Mouse (Mus musculus): Measurements from ENCODE around the gene Irf5. TPM values are rescaled to one million over a fixed set of nuclear protein-coding genes. Genes with fewer than 3 reads are reported as not detected.

The Irf5 gene
- polyA plus RNA-seq, 1 experiment from 2014 or later: 5.2 TPM

- ATAC-seq (ENCODE audit: low read depth) (no peak), DNase-seq (ENCODE audit: low spot score) (no peak)
- Histone ChIP-seq H3K4me3 (ENCODE audit: low read depth, low read length) (no peak overlapping the region), H3K36me3 (ENCODE audit: control insufficient read depth, insufficient read depth, low read length) (peaks cover 16% of the 10 kb centered on the region), H3K27ac (replicated peaks; ENCODE audit: low read depth, low read length) (no peak overlapping the region), H3K9ac (ENCODE audit: low read depth, low read length) (no peak overlapping the region), H3K4me2 (ENCODE audit: low read depth, low read length) (no peak overlapping the region), H3K27me3 (replicated peaks; ENCODE audit: control insufficient read depth, insufficient read depth, low read length) (peaks cover 19% of the 10 kb centered on the region), H3K9me3 (ENCODE audit: control insufficient read depth, low read length) (no peaks in the 10 kb centered on the region), H3K4me1 (ENCODE audit: control insufficient read depth, insufficient read depth, low read length) (no peaks in the 10 kb centered on the region)
- WGBS: 88% methylated on average over 6 of the region's 6 CpGs
Observed at GRCm38 (mm10) chr6:29500810-29501209, 25.6 kb upstream of the Irf5 start.

GRCm38 (mm10) chr6:29501599-29501998 is 24.8 kb upstream of the Irf5 start:
- peaks cover 11% of the 10 kb centered on the region for H3K27me3 ChIP-seq (replicated peaks; ENCODE audit: control insufficient read depth, insufficient read depth, low read length)
- H3K27ac ChIP-seq (replicated peaks; ENCODE audit: low read depth, low read length): no peak overlapping the region
- ATAC-seq (ENCODE audit: low read depth) (no peak), DNase-seq (ENCODE audit: low spot score) (no peak)
- H3K4me2 ChIP-seq (ENCODE audit: low read depth, low read length): no peak overlapping the region
- WGBS: 86% methylated on average over 1 of the region's 1 CpGs
- peaks cover under 1% of the 10 kb centered on the region; the same call in 1 of the 2 replicates for H3K4me1 ChIP-seq (ENCODE audit: control insufficient read depth, insufficient read depth, low read length)
- peaks cover 15% of the 10 kb centered on the region for H3K36me3 ChIP-seq (ENCODE audit: control insufficient read depth, insufficient read depth, low read length)
- H3K9ac ChIP-seq (ENCODE audit: low read depth, low read length): no peak overlapping the region
- H3K9me3 ChIP-seq (ENCODE audit: control insufficient read depth, low read length): no peaks in the 10 kb centered on the region
- no peak overlapping the region for H3K4me3 ChIP-seq (ENCODE audit: low read depth, low read length)

- H3K36me3 ChIP-seq (ENCODE audit: control insufficient read depth, insufficient read depth, low read length): no peaks in the 10 kb centered on the region; the same call in 1 of the 2 replicates
- H3K9ac ChIP-seq (ENCODE audit: low read depth, low read length): no peak overlapping the region
- ATAC-seq (ENCODE audit: low read depth): no peak
- H3K27ac ChIP-seq (replicated peaks; ENCODE audit: low read depth, low read length): no peak overlapping the region
- no peak overlapping the region for H3K4me3 ChIP-seq (ENCODE audit: low read depth, low read length)
- no peak overlapping the region for H3K4me2 ChIP-seq (ENCODE audit: low read depth, low read length)
- H3K27me3 ChIP-seq (replicated peaks; ENCODE audit: control insufficient read depth, insufficient read depth, low read length): no peaks in the 10 kb centered on the region
- H3K4me1 ChIP-seq (ENCODE audit: control insufficient read depth, insufficient read depth, low read length): peaks cover 15% of the 10 kb centered on the region; the same call in 1 of the 2 replicates
- no peak for DNase-seq (ENCODE audit: low spot score)
- 93% methylated on average over 5 of the region's 5 CpGs for WGBS
- no peaks in the 10 kb centered on the region for H3K9me3 ChIP-seq (ENCODE audit: control insufficient read depth, low read length)
Observed at GRCm38 (mm10) chr6:29505493-29505892, 20.9 kb upstream of the Irf5 start.

GRCm38 (mm10) chr6:29506834-29507233 is 19.6 kb upstream of the Irf5 start:
- H3K4me3 ChIP-seq (ENCODE audit: low read depth, low read length): peak overlapping the region; percentile 61
- DNase-seq (ENCODE audit: low spot score) (no peak), ATAC-seq (ENCODE audit: low read depth) (0 out of 2 replicates have a peak, but pooled peaks have one; percentile 34)
- H3K27ac ChIP-seq (replicated peaks; ENCODE audit: low read depth, low read length): no peak overlapping the region
- H3K9ac ChIP-seq (ENCODE audit: low read depth, low read length): peak overlapping the region; percentile 70
- peaks cover 15% of the 10 kb centered on the region; the same call in 1 of the 2 replicates for H3K4me1 ChIP-seq (ENCODE audit: control insufficient read depth, insufficient read depth, low read length)
- H3K36me3 ChIP-seq (ENCODE audit: control insufficient read depth, insufficient read depth, low read length): no peaks in the 10 kb centered on the region; the same call in 1 of the 2 replicates
- H3K9me3 ChIP-seq (ENCODE audit: control insufficient read depth, low read length): no peaks in the 10 kb centered on the region
- peak overlapping the region; percentile 66 for H3K4me2 ChIP-seq (ENCODE audit: low read depth, low read length)
- WGBS: 13% methylated on average over 8 of the region's 8 CpGs
- H3K27me3 ChIP-seq (replicated peaks; ENCODE audit: control insufficient read depth, insufficient read depth, low read length): no peaks in the 10 kb centered on the region

- peak within 1 kb of the TSS; percentile 61 for H3K4me3 ChIP-seq (ENCODE audit: low read depth, low read length)
- ATAC-seq (ENCODE audit: low read depth): peak; percentile 71
- H3K9me3 ChIP-seq (ENCODE audit: control insufficient read depth, low read length): no peaks in the 10 kb centered on the region
- H3K36me3 ChIP-seq (ENCODE audit: control insufficient read depth, insufficient read depth, low read length): no peaks in the 10 kb centered on the region; the same call in 1 of the 2 replicates
- peaks cover 15% of the 10 kb centered on the region; the same call in 1 of the 2 replicates for H3K4me1 ChIP-seq (ENCODE audit: control insufficient read depth, insufficient read depth, low read length)
- no peaks in the 10 kb centered on the region for H3K27me3 ChIP-seq (replicated peaks; ENCODE audit: control insufficient read depth, insufficient read depth, low read length)
- peak within 1 kb of the TSS; percentile 66 for H3K4me2 ChIP-seq (ENCODE audit: low read depth, low read length)
- DNase-seq (ENCODE audit: low spot score): peak; percentile 61
- under 1% methylated on average over 36 of the region's 47 CpGs for WGBS
- 0 out of 2 replicates have a peak within 1 kb of the TSS, but pooled peaks have one; percentile 17 for H3K27ac ChIP-seq (replicated peaks; ENCODE audit: low read depth, low read length)
- peak within 1 kb of the TSS; percentile 70 for H3K9ac ChIP-seq (ENCODE audit: low read depth, low read length)
Observed at GRCm38 (mm10) chr6:29507447-29508309, 18.7 kb upstream of the Irf5 start, which contains the start of gene Kcp. Kcp (minus strand) TSS chr6:29507952.

- Histone ChIP-seq H3K4me2 (ENCODE audit: low read depth, low read length) (no peak overlapping the region), H3K4me3 (ENCODE audit: low read depth, low read length) (no peak overlapping the region), H3K4me1 (ENCODE audit: control insufficient read depth, insufficient read depth, low read length) (peaks cover 23% of the 10 kb centered on the region), H3K9ac (ENCODE audit: low read depth, low read length) (no peak overlapping the region), H3K9me3 (ENCODE audit: control insufficient read depth, low read length) (no peaks in the 10 kb centered on the region), H3K27ac (replicated peaks; ENCODE audit: low read depth, low read length) (no peak overlapping the region), H3K27me3 (replicated peaks; ENCODE audit: control insufficient read depth, insufficient read depth, low read length) (no peaks in the 10 kb centered on the region), H3K36me3 (ENCODE audit: control insufficient read depth, insufficient read depth, low read length) (no peaks in the 10 kb centered on the region)
- DNase-seq (ENCODE audit: low spot score) (no peak), ATAC-seq (ENCODE audit: low read depth) (no peak)
- WGBS: 37% methylated on average over 2 of the region's 2 CpGs
Observed at GRCm38 (mm10) chr6:29509086-29509485, 17.3 kb upstream of the Irf5 start.

- peak overlapping the region; percentile 45 for H3K9ac ChIP-seq (ENCODE audit: low read depth, low read length)
- DNase-seq (ENCODE audit: low spot score) (peak; percentile 86), ATAC-seq (ENCODE audit: low read depth) (peak; percentile 82)
- H3K27me3 ChIP-seq (replicated peaks; ENCODE audit: control insufficient read depth, insufficient read depth, low read length): no peaks in the 10 kb centered on the region
- peak overlapping the region; percentile 75 for H3K27ac ChIP-seq (replicated peaks; ENCODE audit: low read depth, low read length)
- H3K9me3 ChIP-seq (ENCODE audit: control insufficient read depth, low read length): no peaks in the 10 kb centered on the region
- no peaks in the 10 kb centered on the region for H3K36me3 ChIP-seq (ENCODE audit: control insufficient read depth, insufficient read depth, low read length)
- H3K4me2 ChIP-seq (ENCODE audit: low read depth, low read length): peak overlapping the region; percentile 48
- peaks cover 13% of the 10 kb centered on the region; the same call in 1 of the 2 replicates for H3K4me1 ChIP-seq (ENCODE audit: control insufficient read depth, insufficient read depth, low read length)
- H3K4me3 ChIP-seq (ENCODE audit: low read depth, low read length): peak overlapping the region; percentile 24
- WGBS: under 1% methylated on average over 11 of the region's 11 CpGs
Observed at GRCm38 (mm10) chr6:29513284-29513683, 13.1 kb upstream of the Irf5 start.

- ATAC-seq (ENCODE audit: low read depth): peak; percentile 70
Observed at GRCm38 (mm10) chr6:29517139-29517538, 9.3 kb upstream of the Irf5 start.

More at GRCm38 (mm10) chr6:29517139-29517538, 9.3 kb upstream of the Irf5 start:
- no peak overlapping the region for H3K4me3 ChIP-seq (ENCODE audit: low read depth, low read length)
- H3K36me3 ChIP-seq (ENCODE audit: control insufficient read depth, insufficient read depth, low read length): no peaks in the 10 kb centered on the region
- no peak overlapping the region for H3K4me2 ChIP-seq (ENCODE audit: low read depth, low read length)
- H3K4me1 ChIP-seq (ENCODE audit: control insufficient read depth, insufficient read depth, low read length): peaks cover 8% of the 10 kb centered on the region; the same call in 1 of the 2 replicates
- H3K9ac ChIP-seq (ENCODE audit: low read depth, low read length): no peak overlapping the region
- no peaks in the 10 kb centered on the region for H3K9me3 ChIP-seq (ENCODE audit: control insufficient read depth, low read length)
- H3K27me3 ChIP-seq (replicated peaks; ENCODE audit: control insufficient read depth, insufficient read depth, low read length): no peaks in the 10 kb centered on the region
- WGBS: 3% methylated on average over 5 of the region's 5 CpGs
- peak; percentile 74 for DNase-seq (ENCODE audit: low spot score)
- no peak overlapping the region for H3K27ac ChIP-seq (replicated peaks; ENCODE audit: low read depth, low read length)

Measured in embryonic facial prominence, embryonic 14.5 days (tissue).